Mouse (Mus musculus): ENCODE results near the gene Zfp87.

Gene Zfp87

DNA sequence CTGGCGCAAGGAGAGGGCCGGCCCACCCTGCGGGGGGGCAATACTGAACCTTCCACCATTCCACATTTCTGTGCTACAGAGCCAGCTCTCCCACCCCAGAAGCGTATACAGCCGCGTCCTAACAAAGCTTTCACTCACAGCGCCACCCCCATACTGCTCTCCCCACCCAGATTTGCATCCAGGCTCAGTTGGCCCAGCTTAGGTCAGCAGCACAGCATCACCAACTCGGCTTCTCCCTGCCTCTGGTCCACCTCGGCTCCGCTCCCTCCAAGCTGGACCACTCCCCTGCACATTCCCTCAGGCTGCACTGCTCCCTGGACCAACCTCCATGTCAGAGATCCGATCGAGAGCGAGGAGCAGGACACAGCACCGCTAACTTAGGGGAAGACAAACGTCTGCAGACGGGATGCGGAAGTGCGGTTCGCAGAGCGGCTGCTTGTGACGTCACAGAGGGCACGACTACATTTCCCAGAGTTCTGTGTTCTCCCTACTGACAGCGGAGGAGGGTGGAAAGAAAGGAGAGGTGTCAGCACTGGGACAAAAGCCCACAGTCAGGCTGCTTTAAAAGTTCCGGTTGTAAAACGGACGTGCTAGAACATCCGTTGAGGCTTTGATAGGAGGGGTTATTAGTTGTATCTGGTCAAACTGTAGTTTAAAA, at the start of gene Zfp87, which contains the start of gene Gm26965:
Gene Zfp87, minus strand, starts transcription at position 425 of the 658 bp plus-strand sequence.
Gene Gm26965, minus strand, starts transcription at position 399 of the 658 bp plus-strand sequence.
- DNase-seq: peak; percentile 92 to 94

DNA sequence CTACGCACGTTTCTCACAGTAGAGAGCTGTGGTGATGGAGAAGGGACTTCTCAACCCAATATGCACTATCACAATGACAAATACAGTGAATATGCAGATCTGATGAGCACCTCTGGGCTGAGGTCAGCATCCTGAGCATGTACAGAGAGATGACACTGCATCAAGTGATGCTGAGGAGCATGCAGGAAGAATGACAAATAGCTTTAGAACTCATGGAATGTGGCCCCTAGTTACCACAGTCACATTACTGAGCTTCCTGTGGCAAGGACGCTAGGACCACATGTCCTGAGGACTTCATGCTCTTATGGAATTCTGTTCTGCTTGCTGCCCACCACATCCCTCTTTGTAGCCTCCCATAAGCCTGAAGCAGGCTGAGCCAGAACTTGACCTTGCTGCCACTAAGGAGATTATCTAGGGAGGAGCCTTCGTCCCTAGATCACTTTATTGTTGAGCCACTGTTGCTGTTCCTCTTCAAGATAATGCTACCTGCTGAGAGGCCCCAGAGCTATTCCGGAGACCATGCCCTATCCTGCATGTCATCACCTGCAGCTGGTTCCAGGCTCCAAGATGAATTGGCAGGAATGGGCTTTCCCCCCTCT, 46.7 kb upstream of the Zfp87 start:
- DNase-seq: no peak

DNA sequence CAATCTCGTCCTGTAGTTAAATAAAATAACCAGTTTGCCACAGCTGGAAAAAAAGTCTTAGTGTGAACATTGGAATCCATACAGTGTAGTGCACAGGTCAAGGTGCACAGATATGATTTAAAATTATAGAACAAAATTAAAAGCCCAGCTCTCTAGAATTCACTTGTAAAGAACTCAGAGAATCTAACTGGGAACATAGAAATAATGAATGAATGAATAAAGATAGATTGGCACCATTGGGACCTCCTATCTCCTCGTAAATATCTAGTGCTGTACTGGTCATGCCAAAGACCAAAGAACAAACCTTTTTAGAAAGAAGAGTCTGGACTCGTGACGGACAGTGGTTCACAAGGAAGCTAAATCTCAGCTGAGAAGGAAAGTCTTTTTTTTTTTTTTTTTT, 27.8 kb upstream of the Zfp87 start, which contains the start of gene Zfp748:
Gene Zfp748, minus strand, starts transcription at position 101 of the 400 bp plus-strand sequence.
- no peak for DNase-seq

GRCm38 (mm10) chr13:67552505-67553346, 26.7 kb upstream of the Zfp87 start:
- DNase-seq: peak; percentile 89 to 91

DNA sequence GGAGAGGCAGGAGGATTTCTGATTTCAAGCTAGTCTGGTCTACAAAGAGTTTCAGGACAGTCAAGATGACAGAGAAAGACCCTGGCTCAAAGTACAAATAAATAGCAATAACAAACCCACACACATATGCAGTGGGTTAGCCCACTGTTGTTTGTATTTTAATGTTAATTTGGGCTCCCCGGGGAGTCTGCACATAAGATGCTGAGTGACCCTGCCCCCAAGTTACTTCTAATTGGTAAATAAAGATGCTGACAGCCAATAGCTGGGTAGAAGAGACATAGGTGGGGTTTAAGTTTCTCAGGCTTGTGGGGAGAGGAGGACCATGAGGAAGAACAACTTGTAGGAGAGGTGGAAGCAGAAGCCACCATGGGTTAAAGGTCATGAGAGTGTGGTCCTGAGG, 20.0 kb upstream of the Zfp87 start:
- DNase-seq: no peak

DNA sequence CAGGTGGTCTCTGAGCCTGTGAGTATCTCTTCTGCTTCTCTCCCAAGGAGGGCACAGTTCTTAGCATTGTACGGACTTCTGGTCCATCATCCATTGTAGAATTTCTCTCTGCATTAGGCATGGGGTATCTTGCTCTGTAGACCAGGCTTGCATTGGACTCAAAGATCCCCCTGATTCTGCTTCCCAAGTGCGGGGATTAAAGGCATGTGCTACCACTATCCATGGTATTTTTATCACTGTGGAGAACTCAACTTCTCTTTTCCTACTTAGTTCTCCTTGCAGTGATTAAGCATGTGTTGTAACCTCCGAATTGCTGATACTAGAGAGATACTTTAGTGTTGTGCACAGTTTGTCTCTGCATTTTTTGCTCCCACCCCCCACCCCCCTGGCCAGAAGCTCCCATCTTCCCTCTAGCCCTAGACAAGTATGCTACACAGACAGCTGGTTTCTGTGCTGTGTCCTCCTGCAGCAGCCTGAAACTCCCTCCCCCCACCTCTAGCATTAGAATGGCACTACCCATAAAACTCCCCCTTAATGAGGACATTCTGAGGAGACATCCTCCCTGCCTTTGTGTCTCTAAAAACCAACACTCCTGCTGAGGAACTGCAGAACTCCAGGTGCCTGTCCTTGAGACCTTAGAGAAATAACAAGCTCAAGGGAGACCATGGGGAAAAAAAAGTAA, 1.2 kb upstream of the Zfp87 start:
- no peak for DNase-seq

- DNase-seq: no peak
Measured at GRCm38 (mm10) chr13:67500908-67501307, 25.1 kb downstream of the Zfp87 start.

DNA sequence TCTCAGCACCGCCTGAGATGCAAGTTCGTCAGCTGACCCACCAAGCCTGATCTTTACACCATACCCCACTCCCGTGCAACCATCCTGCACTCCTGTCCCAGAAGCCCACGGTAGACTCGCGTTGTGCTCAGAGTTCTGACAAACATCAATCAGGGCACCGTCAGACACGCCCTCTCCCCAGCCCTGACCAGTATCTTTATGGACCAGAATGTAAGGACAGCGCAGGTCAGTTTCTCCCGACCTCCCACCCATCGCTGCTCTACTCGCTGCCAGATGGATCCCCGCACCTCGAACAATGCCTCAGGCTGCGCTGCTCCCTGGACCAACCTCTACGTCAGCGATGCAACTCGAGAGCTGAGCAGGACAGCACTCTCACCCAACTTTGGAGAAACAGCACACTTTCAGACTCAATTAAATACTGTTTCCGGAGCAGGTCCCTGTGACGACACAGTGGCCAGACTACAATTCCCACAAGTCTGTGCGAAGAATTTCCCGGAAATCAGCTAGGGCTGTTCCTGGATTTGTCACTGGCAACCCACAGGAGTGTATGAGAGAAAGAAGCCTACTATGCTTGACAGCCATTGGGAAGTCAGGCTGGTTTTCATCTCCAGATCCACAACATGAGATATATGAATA, 25.8 kb downstream of the Zfp87 start, which contains the start of gene Zfp58:
Gene Zfp58, minus strand, starts transcription at position 472 of the 636 bp plus-strand sequence.
- peak; percentile 80 to 86 for DNase-seq

DNA sequence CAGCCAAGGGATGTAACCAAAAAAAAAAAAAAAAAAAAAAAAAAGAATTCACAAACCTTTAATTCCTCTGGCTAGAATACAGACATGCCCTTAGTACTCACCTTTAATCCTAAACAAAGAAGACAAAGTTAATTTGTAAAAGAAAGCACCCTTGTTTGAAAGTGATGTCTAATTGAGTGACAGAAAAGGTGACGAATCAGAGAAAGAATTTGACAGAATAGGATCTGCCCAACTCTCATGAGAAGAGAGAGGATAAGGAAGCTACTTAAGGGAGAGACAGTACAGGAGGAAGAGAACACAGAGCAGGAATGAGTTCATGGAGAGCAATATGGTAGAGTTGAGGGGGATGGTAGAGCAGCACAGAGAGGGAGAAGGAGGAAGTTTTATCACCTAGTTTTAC, 30.3 kb downstream of the Zfp87 start:
- DNase-seq: no peak

- DNase-seq: peak in 1 of 2 experiments; percentile 21
Measured at GRCm38 (mm10) chr13:67484424-67484811, 41.6 kb downstream of the Zfp87 start.

DNA sequence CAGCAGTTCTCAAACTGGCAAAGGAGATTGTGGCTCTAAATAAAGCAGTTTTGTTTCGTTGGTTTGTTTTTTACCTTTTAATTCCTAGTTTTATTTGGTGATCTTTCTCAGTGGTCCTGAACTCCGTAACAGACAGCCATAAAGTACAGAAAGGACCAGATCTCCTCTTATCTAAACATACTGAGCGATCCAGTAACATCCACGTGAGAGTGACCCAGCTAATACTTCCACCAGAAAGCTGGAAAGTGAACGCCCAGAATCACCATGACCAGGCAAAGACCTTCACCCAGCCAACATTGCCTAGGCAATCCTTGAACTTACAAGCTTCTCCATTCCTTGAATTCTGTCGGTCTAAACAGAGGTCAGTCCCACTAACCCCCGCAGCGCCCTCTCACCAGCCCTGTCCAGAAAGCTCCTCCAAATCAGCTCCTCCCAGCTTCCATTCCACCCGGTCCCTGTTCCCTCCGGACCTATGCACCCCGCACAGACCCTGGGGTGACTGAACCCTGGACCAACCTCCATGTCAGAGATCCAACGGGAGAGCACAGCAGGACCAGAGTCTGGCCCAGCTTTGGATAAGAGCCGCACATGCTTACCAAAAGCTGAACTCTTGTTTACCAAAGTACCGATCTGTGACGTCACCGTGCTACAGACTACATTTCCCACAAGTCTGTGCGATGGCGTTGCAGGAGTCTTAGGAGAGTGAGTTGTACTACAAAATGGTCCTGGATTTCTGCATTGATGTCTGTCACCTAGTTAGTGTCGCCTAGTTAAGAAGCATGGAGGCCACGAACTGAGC, 42.2 kb downstream of the Zfp87 start, which contains the start of gene Zfp874b:
Gene Zfp874b, minus strand, starts transcription at position 634 of the 799 bp plus-strand sequence.
- peak; percentile 88 to 90 for DNase-seq

GRCm38 (mm10) chr13:67481528-67481927, 44.4 kb downstream of the Zfp87 start:
- DNase-seq: no peak

DNA sequence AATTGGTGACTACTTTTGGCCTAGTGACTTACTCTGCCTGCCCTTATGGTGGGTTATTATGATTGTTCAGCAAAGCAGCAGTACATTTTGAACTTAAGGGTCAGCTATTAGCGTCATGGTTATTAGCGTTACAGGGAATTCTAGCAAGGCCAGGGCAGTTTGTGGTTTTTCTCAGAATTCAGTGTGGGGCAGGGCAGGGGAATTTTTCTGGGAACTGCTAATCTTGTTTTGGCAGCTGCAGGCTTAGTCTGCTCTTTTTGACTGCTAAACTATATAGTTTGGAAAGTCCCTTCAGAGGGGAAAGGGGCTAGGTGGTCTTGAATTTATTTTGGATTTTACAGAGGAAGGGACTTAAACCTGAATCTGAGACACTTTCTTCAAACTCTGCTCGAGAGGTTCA, 56.7 kb downstream of the Zfp87 start:
- no peak for DNase-seq
